Mouse (Mus musculus): ENCODE data around the gene Tnfsf9.

The Tnfsf9 gene

DNA sequence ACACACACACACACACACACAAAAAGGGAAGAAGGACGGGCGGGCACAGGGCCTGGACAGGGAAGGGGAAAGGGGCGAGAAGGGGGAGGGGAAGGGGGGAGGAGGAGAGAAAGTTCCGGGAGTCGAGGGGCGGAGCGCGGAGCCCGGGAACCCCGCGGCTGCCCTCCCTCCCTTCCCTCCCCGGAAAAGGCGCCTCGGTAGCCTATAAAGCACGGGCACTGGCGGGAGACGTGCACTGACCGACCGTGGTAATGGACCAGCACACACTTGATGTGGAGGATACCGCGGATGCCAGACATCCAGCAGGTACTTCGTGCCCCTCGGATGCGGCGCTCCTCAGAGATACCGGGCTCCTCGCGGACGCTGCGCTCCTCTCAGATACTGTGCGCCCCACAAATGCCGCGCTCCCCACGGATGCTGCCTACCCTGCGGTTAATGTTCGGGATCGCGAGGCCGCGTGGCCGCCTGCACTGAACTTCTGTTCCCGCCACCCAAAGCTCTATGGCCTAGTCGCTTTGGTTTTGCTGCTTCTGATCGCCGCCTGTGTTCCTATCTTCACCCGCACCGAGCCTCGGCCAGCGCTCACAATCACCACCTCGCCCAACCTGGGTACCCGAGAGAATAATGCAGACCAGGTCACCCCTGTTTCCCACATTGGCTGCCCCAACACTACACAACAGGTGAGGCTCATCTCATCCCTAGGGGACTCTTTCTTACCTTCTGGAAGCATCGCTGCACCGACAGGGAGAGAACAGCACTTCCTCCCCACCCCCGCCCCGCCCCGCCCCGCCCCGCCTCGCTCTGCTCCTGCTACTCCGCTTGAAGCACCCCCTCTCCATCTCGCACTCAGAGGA is at the start of gene Tnfsf9:
Gene Tnfsf9, plus strand, starts transcription at position 145 of the 854 bp plus-strand sequence.
- in situ Hi-C loops (cut with MboI; ENCODE audit: low sequenced_read_pairs), result no loop called here

DNA sequence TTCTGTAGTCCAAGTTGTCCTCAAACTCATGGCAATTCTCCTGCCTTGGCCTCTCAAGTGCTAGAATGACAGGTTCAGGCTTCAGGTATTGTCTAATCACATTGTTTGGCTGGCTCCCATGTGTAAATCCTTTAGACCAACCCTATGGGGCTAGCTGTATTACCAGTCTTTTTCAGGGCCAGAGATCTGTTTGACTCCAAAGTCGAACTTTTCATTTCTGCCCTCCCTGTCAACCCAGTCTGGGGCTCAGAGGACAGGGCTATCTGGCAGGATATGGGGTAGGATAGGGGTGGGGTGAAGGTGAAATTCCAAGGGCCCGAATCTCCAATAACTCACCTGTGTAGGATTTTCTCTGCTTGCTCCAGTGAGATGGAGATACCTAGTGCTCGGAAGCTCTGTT is 48.9 kb upstream of the Tnfsf9 start:
- in situ Hi-C loops (cut with MboI; ENCODE audit: low sequenced_read_pairs), result no loop called here

DNA sequence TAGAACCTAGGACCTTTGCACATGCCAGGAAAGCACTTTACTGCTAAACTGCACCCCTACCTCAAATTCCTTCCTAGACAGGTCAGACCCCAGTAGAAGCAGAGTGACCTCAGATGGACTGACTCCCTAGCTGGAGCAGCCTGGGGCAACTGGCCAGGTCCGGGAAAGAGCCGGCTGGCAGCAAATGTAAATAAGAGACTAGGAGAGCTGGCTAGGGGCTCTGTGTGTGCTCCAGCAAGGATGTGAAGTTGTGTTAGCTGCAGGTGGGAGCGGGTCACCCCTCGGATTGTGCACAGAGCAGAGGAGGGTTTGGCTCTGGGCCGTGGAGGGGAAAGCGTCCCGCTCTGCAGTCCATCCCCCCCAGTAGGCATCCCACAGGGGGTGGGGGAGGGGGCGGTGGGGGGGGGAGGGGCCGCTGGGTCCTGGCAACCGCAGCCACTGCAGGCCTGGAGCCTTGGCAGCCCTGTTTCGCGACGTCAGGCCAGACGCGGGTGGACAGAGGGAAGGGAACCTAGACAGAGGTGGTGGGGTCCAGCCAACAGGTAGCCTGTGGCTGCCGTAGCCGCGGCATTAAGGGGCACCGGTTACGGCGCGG is 46.1 kb upstream of the Tnfsf9 start, which contains the start of gene Crb3:
Gene Crb3, plus strand, starts transcription at position 215 of the 595 bp plus-strand sequence.
- in situ Hi-C loops (cut with MboI; ENCODE audit: low sequenced_read_pairs), result no loop called here

GRCm38 (mm10) chr17:57059486-57059977 is 45.6 kb upstream of the Tnfsf9 start, which contains the start of gene Slc25a23:
TSS of gene Slc25a23 (minus strand) at chr17:57059863.
- in situ Hi-C loops (cut with MboI; ENCODE audit: low sequenced_read_pairs), result no loop called here

DNA sequence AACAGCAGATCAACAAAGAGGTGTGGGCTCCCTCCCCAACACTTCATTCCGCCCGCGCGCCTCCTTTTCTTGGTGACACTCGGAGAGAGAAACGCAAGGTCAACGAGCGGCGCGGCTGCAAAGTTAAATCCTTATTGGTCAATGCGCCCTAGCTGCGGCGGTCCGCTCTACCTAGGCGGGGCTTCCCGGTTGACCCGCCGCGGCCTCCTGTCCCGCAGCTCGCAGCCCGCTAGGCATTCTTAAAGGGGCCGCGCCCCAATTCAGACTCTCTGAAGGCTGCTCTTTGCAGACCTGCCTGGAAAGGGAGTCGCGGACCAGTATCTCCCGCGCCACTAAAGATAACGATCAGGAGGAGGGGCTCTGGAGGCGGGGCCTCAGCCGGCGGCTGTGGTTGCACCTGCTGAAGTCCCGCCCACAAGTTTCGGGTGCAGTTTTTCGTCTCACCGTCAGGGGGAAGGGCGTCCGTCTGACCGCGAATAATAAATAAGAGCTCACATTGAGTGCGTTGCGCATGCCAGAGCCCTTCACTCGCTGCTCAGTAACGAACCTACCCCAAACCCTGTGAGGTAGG is 44.8 kb upstream of the Tnfsf9 start:
- in situ Hi-C loops (cut with MboI; ENCODE audit: low sequenced_read_pairs), result no loop called here

- in situ Hi-C loops (cut with MboI; ENCODE audit: low sequenced_read_pairs), result no loop called here
These were observed 44.1 kb upstream of the Tnfsf9 start for GRCm38 (mm10) chr17:57061069-57061468.

- in situ Hi-C loops (cut with MboI; ENCODE audit: low sequenced_read_pairs), result no loop called here
These were observed 43.1 kb upstream of the Tnfsf9 start for GRCm38 (mm10) chr17:57062011-57062521.

DNA sequence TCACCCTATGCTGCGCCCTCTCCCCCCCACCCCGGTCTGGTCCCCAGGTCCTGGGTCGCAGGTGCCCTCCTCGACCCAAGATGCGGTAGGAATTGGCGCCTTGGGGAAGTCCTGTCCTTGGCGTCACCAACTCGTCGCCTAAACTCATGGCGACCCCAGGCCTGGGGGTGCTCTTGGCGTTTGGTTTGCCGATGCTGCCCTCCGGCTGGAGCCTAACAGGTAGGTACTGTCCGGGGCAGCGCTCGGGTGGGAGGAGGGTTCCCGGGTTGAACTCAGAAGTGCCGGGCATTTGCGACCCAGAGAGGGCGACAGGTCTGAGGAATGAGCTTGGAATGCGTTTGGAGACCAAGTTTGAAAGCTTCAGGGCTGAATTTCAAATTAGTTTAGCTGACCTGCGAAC is 42.6 kb upstream of the Tnfsf9 start:
- in situ Hi-C loops (cut with MboI; ENCODE audit: low sequenced_read_pairs), result no loop called here

DNA sequence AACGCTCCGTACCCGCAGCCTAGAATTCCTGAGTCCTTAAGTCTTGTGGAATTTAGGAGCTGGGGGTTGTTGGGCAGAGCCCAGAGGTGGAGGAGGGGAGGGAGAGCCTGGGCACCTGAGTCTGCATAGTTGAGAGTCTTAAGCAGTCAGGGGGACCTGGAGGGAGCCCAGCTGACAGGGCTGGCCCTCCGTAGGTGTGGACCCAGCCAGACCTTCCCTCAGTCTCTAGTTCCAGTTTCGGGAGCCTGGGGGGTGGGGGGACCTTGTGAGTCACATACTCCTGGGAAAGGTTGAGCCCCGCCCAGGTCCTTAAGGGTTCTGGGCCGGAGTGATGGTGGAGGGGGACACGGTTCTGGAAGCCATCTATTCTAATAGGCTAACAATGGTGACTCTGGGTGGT is 42.1 kb upstream of the Tnfsf9 start:
- in situ Hi-C loops (cut with MboI; ENCODE audit: low sequenced_read_pairs), result no loop called here

GRCm38 (mm10) chr17:57066908-57067307 is 38.2 kb upstream of the Tnfsf9 start:
- in situ Hi-C loops (cut with MboI; ENCODE audit: low sequenced_read_pairs), result no loop called here

- in situ Hi-C loops (cut with MboI; ENCODE audit: low sequenced_read_pairs), result no loop called here
These were observed 34.9 kb upstream of the Tnfsf9 start for GRCm38 (mm10) chr17:57070272-57070671.

GRCm38 (mm10) chr17:57070699-57071098 is 34.4 kb upstream of the Tnfsf9 start:
- in situ Hi-C loops (cut with MboI; ENCODE audit: low sequenced_read_pairs), result no loop called here

- in situ Hi-C loops (cut with MboI; ENCODE audit: low sequenced_read_pairs), result no loop called here
These were observed 28.2 kb upstream of the Tnfsf9 start for GRCm38 (mm10) chr17:57076916-57077315.

GRCm38 (mm10) chr17:57078336-57078735 is 26.8 kb upstream of the Tnfsf9 start, which contains the start of gene Dennd1c:
TSS of gene Dennd1c (minus strand) at chr17:57078514.
- in situ Hi-C loops (cut with MboI; ENCODE audit: low sequenced_read_pairs), result no loop called here

- in situ Hi-C loops (cut with MboI; ENCODE audit: low sequenced_read_pairs), result no loop called here
These were observed 25.2 kb upstream of the Tnfsf9 start for GRCm38 (mm10) chr17:57079919-57080318.

- in situ Hi-C loops (cut with MboI; ENCODE audit: low sequenced_read_pairs), result no loop called here
These were observed 23.8 kb upstream of the Tnfsf9 start for GRCm38 (mm10) chr17:57081234-57081842.

GRCm38 (mm10) chr17:57082481-57082880 is 22.6 kb upstream of the Tnfsf9 start:
- in situ Hi-C loops (cut with MboI; ENCODE audit: low sequenced_read_pairs), result no loop called here

- in situ Hi-C loops (cut with MboI; ENCODE audit: low sequenced_read_pairs), result no loop called here
These were observed 19.0 kb upstream of the Tnfsf9 start for GRCm38 (mm10) chr17:57085970-57086757.

- in situ Hi-C loops (cut with MboI; ENCODE audit: low sequenced_read_pairs), result no loop called here
These were observed 17.9 kb upstream of the Tnfsf9 start, which contains the start of gene Tubb4a for GRCm38 (mm10) chr17:57087049-57087832. TSS of gene Tubb4a (minus strand) at chr17:57087782.
